Mouse (Mus musculus) brain, embryonic 14.5 days (tissue): ENCODE results near the gene Rbms1. TPM values are rescaled to one million over a fixed set of nuclear protein-coding genes. Genes with fewer than 3 reads are reported as not detected.

Experiments used
- DNase-seq: peaks from one replicate; pipeline ENCODE4 v3.0.0-alpha.2; 2011; ENCODE audit warnings: low read depth
- CTCF ChIP-seq: fragments of 200-500 bp; IDR thresholded peaks from 2 replicates; pipeline ENCODE4 v1.5.1; 2012; ENCODE audit warnings: inconsistent platforms, mild to moderate bottlenecking, moderate library complexity, borderline replicate concordance; ENCODE audit not compliant: insufficient read depth, insufficient read length; ENCODE audit errors: extremely low read depth
- POLR2A ChIP-seq: fragments of 200-500 bp; IDR thresholded peaks from 2 replicates; pipeline ENCODE4 v1.6.1; 2012; ENCODE audit warnings: mild to moderate bottlenecking, inconsistent platforms, borderline replicate concordance; ENCODE audit not compliant: poor library complexity, insufficient read depth, insufficient read length, severe bottlenecking; ENCODE audit errors: extremely low read depth
- polyA plus RNA-seq: library from polyadenylated mRNA; depleted of rRNA; stranded (reverse); fragments of >200 nt; gene quantifications from 2 replicates; pipeline ENCODE4 v1.2.3, GENCODE M21; 2012

Gene Rbms1
- polyA plus RNA-seq, 1 experiment = 45.5 TPM

GRCm38 (mm10) chr2:60911716-60912115 is 51.3 kb downstream of the Rbms1 start:
- TF ChIP-seq CTCF = no peak
- no peak for TF ChIP-seq POLR2A

GRCm38 (mm10) chr2:60910820-60911219 is 52.2 kb downstream of the Rbms1 start:
- peak; percentile 38 for DNase-seq

More at GRCm38 (mm10) chr2:60911716-60912115, 51.3 kb downstream of the Rbms1 start:
- no peak for DNase-seq

GRCm38 (mm10) chr2:60908551-60908950 is 54.4 kb downstream of the Rbms1 start:
- no peak for DNase-seq

More at GRCm38 (mm10) chr2:60910820-60911219, 52.2 kb downstream of the Rbms1 start:
- no peak for TF ChIP-seq POLR2A
- TF ChIP-seq CTCF = no peak

GRCm38 (mm10) chr2:60908116-60908515 is 54.9 kb downstream of the Rbms1 start:
- TF ChIP-seq POLR2A (no peak), CTCF (no peak)
- no peak for DNase-seq

More at GRCm38 (mm10) chr2:60908551-60908950, 54.4 kb downstream of the Rbms1 start:
- TF ChIP-seq POLR2A = no peak
- no peak for TF ChIP-seq CTCF

GRCm38 (mm10) chr2:60905283-60905682 is 57.7 kb downstream of the Rbms1 start:
- peak; percentile 31; the same call in 1 of the 2 replicates for TF ChIP-seq CTCF
- no peak for TF ChIP-seq POLR2A
- DNase-seq = peak; percentile 51

- no peak for DNase-seq
- no peak for TF ChIP-seq POLR2A
- no peak for TF ChIP-seq CTCF
These were observed 58.9 kb downstream of the Rbms1 start for GRCm38 (mm10) chr2:60904141-60904540.

GRCm38 (mm10) chr2:60903535-60903934 is 59.5 kb downstream of the Rbms1 start:
- no peak for TF ChIP-seq CTCF
- TF ChIP-seq POLR2A = no peak
- DNase-seq = no peak

GRCm38 (mm10) chr2:60902446-60903137 is 60.4 kb downstream of the Rbms1 start:
- TF ChIP-seq CTCF (no peak), POLR2A (no peak)
- no peak for DNase-seq

- no peak for DNase-seq
- no peak for TF ChIP-seq POLR2A
- no peak for TF ChIP-seq CTCF
These were observed 61.5 kb downstream of the Rbms1 start for GRCm38 (mm10) chr2:60901511-60901951.

GRCm38 (mm10) chr2:60901013-60901412 is 62.0 kb downstream of the Rbms1 start:
- TF ChIP-seq CTCF (no peak), POLR2A (no peak)
- DNase-seq = no peak

- no peak for DNase-seq
- TF ChIP-seq POLR2A (no peak), CTCF (no peak)
These were observed 70.0 kb downstream of the Rbms1 start for GRCm38 (mm10) chr2:60893042-60893441.

- TF ChIP-seq CTCF = no peak
- TF ChIP-seq POLR2A = no peak
- DNase-seq = no peak
These were observed 79.1 kb downstream of the Rbms1 start for GRCm38 (mm10) chr2:60883931-60884330.

- TF ChIP-seq CTCF = no peak
- no peak for TF ChIP-seq POLR2A
- no peak for DNase-seq
These were observed 80.0 kb downstream of the Rbms1 start for GRCm38 (mm10) chr2:60883043-60883365.
